Mouse (Mus musculus): ENCODE results near the gene Kcnk7. TPM values are rescaled to one million over a fixed set of nuclear protein-coding genes. Genes with fewer than 3 reads are reported as not detected.

The Kcnk7 gene
- polyA plus RNA-seq, 1 experiment from 2014 or later = not detected

DNA sequence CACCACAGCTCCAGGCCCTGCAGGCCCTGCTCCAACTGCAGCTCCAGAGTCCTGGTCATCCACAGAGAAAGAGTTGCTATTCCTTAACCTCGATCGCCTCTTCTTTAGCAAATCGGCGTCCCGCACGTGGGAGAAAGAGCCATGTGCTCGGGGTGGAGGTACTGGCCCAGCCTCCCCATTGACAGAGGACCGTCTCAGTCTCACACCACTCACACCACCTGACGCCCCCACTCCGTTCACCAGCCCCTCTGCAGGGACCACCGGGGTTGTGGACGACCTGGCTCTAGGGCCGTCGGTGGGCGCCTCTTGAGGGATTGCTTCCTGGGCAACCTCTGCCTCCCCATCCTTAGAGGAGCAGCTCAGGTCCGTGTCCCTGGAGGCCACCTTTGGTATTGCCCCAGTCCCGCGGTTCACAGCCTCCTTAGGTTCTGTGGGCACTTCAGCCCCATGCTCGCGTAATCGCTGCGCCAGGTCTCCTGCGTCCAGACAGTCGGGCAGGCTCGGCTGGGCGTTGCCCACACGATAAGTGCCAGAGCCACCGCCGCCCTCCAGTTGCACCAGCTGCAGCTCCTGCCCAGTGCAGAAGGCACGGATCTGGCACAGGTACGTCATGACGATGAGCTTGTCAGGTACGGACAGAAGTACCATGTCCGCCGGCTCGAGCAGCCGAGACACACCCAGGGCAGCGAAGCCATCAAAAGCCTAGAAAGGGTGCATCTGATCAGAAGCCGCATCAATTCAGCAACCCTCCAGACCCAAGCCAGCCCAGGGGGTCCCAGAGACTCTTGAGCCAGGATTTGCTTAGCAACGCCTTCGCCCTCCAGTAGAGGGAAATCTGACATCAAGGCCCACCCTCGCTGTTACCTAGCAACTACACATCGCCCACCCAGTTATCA lies 11.9 kb downstream of the Kcnk7 start:
- H3K4me2 ChIP-seq (ENCODE audit: low read depth, low read length) = peak overlapping the region; percentile 18; the same call in 1 of the 2 replicates
- ATAC-seq (ENCODE audit: low read depth) = peak; percentile 79
- no peak overlapping the region for H3K4me3 ChIP-seq (ENCODE audit: low read depth, low read length)
- H3K9ac ChIP-seq (replicated peaks; ENCODE audit: low read depth, low read length) = peak overlapping the region; percentile 46
- WGBS = 20% methylated on average over 43 of the region's 43 CpGs
- H3K36me3 ChIP-seq (ENCODE audit: control insufficient read depth, insufficient read depth, low read length) = peaks cover 30% of the 10 kb centered on the region
- no peaks in the 10 kb centered on the region for H3K27me3 ChIP-seq (ENCODE audit: control insufficient read depth, insufficient read depth, low read length)
- no peak overlapping the region for H3K27ac ChIP-seq (ENCODE audit: low read depth, low read length)
- no peaks in the 10 kb centered on the region for H3K9me3 ChIP-seq (ENCODE audit: control insufficient read depth, low read length)
- no peaks in the 10 kb centered on the region for H3K4me1 ChIP-seq (ENCODE audit: control insufficient read depth, insufficient read depth, low read length)

DNA sequence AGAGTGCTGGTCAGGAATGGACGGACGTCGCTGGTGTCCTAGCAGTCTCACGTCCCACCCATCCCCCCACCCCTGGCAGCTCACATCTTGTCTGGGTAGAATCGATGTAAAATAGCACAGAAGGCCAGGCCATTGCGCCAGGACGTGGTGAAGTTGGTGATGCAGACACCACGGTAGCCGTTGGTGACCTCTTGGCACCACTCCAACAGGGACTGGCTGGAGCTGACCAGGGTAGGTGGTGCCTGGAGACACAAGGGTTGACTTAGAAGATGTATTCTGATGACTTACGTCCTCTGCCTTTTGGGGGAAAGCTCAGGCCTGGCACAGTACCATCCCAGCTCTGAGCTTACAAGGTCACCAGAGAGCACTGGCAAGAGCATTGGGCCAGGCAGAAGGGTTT lies 12.8 kb downstream of the Kcnk7 start:
- Histone ChIP-seq H3K27ac (ENCODE audit: low read depth, low read length) (no peak overlapping the region), H3K9ac (replicated peaks; ENCODE audit: low read depth, low read length) (no peak overlapping the region), H3K4me3 (ENCODE audit: low read depth, low read length) (no peak overlapping the region), H3K36me3 (ENCODE audit: control insufficient read depth, insufficient read depth, low read length) (peaks cover 38% of the 10 kb centered on the region), H3K4me2 (ENCODE audit: low read depth, low read length) (no peak overlapping the region), H3K9me3 (ENCODE audit: control insufficient read depth, low read length) (no peaks in the 10 kb centered on the region), H3K27me3 (ENCODE audit: control insufficient read depth, insufficient read depth, low read length) (no peaks in the 10 kb centered on the region), H3K4me1 (ENCODE audit: control insufficient read depth, insufficient read depth, low read length) (no peaks in the 10 kb centered on the region)
- 53% methylated on average over 10 of the region's 10 CpGs for WGBS
- ATAC-seq (ENCODE audit: low read depth) = no peak

DNA sequence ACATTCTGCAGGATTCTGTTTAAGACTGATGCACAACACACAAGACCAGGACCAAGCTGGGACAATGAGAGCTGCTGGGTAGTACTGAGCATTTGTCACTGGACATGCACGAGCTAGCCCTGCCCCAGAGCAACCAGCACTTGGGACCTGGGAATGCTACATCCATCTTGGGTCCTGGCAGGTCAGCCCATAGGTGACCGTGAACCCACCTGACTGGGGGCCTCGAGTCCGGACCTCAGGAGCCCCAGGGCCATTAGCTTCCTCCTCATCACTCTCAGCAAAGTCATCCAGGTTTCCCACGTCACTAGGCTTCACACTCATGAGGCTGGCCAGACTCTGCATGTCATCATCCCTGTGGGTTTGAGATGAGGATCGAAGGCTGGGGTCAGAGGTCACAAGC lies 17.1 kb downstream of the Kcnk7 start:
- 91% methylated on average over 6 of the region's 6 CpGs for WGBS
- peaks cover 31% of the 10 kb centered on the region for H3K36me3 ChIP-seq (ENCODE audit: control insufficient read depth, insufficient read depth, low read length)
- H3K27ac ChIP-seq (ENCODE audit: low read depth, low read length) = no peak overlapping the region

DNA sequence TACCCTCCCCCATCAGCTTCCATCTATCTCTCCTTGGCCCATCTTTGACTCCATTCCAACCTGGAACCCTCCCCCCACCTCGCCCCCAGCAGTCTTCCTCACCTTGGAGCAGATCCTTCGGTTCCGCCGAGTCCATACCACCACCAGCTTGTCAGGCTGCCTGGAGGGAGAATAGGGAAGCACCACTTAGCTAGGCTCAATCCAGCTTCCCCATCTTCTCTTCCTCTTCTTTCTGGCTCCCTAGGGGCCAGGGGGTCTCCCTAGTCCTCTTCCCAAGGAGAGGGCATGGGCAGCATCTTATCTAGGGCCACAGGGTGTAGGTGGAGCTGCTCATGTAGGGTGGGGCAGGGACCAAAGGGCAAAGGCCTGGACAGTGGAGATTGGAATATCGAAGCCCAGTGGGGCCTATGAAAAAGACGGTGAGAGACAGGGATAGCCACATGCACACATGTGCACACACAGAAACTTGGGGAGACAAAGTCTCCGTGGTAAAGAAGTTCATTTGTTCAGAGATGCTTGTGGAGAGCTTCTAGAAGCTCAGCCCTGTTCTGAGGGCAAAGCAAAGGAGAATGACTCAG lies 18.8 kb downstream of the Kcnk7 start:
- WGBS = 89% methylated on average over 7 of the region's 7 CpGs
- no peaks in the 10 kb centered on the region for H3K9me3 ChIP-seq (ENCODE audit: control insufficient read depth, low read length)
- no peak overlapping the region for H3K4me2 ChIP-seq (ENCODE audit: low read depth, low read length)
- H3K4me3 ChIP-seq (ENCODE audit: low read depth, low read length) = no peak overlapping the region
- no peaks in the 10 kb centered on the region for H3K27me3 ChIP-seq (ENCODE audit: control insufficient read depth, insufficient read depth, low read length)
- H3K9ac ChIP-seq (replicated peaks; ENCODE audit: low read depth, low read length) = no peak overlapping the region
- no peak overlapping the region for H3K27ac ChIP-seq (ENCODE audit: low read depth, low read length)
- H3K4me1 ChIP-seq (ENCODE audit: control insufficient read depth, insufficient read depth, low read length) = peaks cover 28% of the 10 kb centered on the region
- no peak for ATAC-seq (ENCODE audit: low read depth)
- H3K36me3 ChIP-seq (ENCODE audit: control insufficient read depth, insufficient read depth, low read length) = peaks cover 31% of the 10 kb centered on the region

More for the DNA sequence above, 17.1 kb downstream of the Kcnk7 start:
- Histone ChIP-seq H3K4me1 (ENCODE audit: control insufficient read depth, insufficient read depth, low read length) (peaks cover 12% of the 10 kb centered on the region), H3K4me3 (ENCODE audit: low read depth, low read length) (no peak overlapping the region), H3K9ac (replicated peaks; ENCODE audit: low read depth, low read length) (no peak overlapping the region), H3K27me3 (ENCODE audit: control insufficient read depth, insufficient read depth, low read length) (no peaks in the 10 kb centered on the region), H3K4me2 (ENCODE audit: low read depth, low read length) (no peak overlapping the region), H3K9me3 (ENCODE audit: control insufficient read depth, low read length) (no peaks in the 10 kb centered on the region)
- no peak for ATAC-seq (ENCODE audit: low read depth)

DNA sequence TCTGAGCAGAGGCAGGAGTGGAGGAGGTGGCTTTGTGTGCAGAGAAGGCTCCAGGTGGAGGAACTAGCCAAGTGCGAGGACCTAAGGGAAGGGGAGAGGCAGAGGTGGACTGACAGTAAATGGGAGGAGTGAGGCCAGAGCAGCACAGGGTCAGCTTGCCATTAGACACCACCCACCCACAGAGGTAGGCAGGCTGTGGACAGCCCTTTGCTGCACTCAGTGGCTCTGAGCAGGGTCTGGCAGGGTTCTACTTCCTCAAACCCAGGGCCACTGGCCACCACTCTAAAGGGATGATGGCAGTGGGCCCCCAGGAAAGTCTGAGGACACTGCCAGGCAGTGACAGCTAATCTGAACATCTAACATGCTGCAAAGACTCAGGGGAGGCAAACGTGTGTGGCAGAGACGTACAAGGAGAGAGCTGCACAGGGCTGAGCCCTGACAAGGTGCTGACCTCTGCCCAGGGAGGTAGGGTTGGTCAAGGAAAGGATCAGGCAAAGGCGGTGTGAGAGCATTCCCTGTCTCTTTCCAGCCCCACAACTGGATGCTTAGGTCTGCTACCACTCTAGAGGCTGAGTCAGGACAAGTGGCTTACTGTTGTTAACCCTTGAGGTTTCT lies 19.9 kb downstream of the Kcnk7 start:
- WGBS = 67% methylated on average over 4 of the region's 4 CpGs
- no peaks in the 10 kb centered on the region for H3K27me3 ChIP-seq (ENCODE audit: control insufficient read depth, insufficient read depth, low read length)
- H3K4me1 ChIP-seq (ENCODE audit: control insufficient read depth, insufficient read depth, low read length) = peaks cover 35% of the 10 kb centered on the region
- no peak overlapping the region for H3K9ac ChIP-seq (replicated peaks; ENCODE audit: low read depth, low read length)
- H3K4me3 ChIP-seq (ENCODE audit: low read depth, low read length) = no peak overlapping the region
- H3K9me3 ChIP-seq (ENCODE audit: control insufficient read depth, low read length) = no peaks in the 10 kb centered on the region
- H3K36me3 ChIP-seq (ENCODE audit: control insufficient read depth, insufficient read depth, low read length) = peaks cover 31% of the 10 kb centered on the region
- no peak overlapping the region for H3K4me2 ChIP-seq (ENCODE audit: low read depth, low read length)
- H3K27ac ChIP-seq (ENCODE audit: low read depth, low read length) = no peak overlapping the region
- no peak for ATAC-seq (ENCODE audit: low read depth)

DNA sequence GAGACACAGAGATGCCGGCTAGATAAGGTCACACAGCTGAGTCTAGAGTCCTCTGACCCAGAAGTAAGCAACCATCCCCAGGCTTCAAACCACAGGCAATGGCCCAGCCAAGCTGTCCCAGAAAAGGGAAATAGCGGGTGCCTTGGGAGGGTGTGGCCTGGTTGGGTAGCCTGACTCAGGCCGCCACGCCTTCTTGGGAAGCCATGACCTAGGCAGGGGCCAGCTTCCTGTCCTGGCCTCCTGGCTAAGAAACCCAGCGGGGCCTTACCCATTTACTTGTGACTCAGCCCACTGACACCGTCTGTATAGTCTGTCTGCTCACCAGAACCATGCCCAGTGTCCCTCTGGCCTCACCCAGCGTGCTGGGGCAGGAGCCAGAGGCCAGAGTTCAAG lies 20.4 kb downstream of the Kcnk7 start:
- no peaks in the 10 kb centered on the region for H3K27me3 ChIP-seq (ENCODE audit: control insufficient read depth, insufficient read depth, low read length)
- no peak for ATAC-seq (ENCODE audit: low read depth)
- no peak overlapping the region for H3K9ac ChIP-seq (replicated peaks; ENCODE audit: low read depth, low read length)
- 0 out of 2 replicates have a peak overlapping the region, but pooled peaks have one; percentile 11 for H3K4me2 ChIP-seq (ENCODE audit: low read depth, low read length)
- no peak overlapping the region for H3K4me3 ChIP-seq (ENCODE audit: low read depth, low read length)
- H3K36me3 ChIP-seq (ENCODE audit: control insufficient read depth, insufficient read depth, low read length) = peaks cover 28% of the 10 kb centered on the region
- peaks cover 36% of the 10 kb centered on the region for H3K4me1 ChIP-seq (ENCODE audit: control insufficient read depth, insufficient read depth, low read length)
- no peaks in the 10 kb centered on the region for H3K9me3 ChIP-seq (ENCODE audit: control insufficient read depth, low read length)
- WGBS = 64% methylated on average over 7 of the region's 7 CpGs
- no peak overlapping the region for H3K27ac ChIP-seq (ENCODE audit: low read depth, low read length)

DNA sequence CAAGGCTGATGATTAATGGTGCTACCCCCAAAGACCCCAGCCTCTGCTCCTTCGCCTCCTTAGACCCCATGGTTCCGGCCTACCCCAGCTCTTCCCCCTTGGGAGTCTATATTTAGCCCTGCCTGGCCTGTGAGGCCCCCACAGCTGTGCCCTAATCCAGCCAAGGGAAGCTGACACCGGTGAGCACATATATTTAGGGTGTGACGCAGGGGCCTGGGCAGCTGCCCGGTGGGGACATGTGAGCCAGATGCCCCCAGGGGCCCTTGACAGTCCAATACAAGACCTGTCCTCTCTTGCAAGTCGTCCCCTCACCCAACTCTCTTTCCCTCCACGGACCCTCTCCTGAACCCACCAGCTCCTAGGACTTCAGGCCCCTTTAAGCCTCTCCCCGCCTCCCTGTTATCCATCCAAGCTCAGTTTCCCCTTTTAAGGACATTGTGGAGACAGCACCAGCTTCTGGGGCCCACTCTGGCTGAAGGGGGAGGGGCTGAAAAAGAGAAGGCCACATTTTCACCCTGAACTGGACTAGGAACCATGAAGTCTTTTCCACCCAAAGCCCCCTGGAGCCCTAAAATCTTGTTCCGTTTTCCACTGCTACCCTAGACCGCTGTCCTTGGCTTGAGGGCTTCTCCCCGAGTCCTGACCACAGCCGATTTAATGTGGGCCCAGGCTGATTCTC lies 21.0 kb downstream of the Kcnk7 start:
- no peak overlapping the region for H3K27ac ChIP-seq (ENCODE audit: low read depth, low read length)

DNA sequence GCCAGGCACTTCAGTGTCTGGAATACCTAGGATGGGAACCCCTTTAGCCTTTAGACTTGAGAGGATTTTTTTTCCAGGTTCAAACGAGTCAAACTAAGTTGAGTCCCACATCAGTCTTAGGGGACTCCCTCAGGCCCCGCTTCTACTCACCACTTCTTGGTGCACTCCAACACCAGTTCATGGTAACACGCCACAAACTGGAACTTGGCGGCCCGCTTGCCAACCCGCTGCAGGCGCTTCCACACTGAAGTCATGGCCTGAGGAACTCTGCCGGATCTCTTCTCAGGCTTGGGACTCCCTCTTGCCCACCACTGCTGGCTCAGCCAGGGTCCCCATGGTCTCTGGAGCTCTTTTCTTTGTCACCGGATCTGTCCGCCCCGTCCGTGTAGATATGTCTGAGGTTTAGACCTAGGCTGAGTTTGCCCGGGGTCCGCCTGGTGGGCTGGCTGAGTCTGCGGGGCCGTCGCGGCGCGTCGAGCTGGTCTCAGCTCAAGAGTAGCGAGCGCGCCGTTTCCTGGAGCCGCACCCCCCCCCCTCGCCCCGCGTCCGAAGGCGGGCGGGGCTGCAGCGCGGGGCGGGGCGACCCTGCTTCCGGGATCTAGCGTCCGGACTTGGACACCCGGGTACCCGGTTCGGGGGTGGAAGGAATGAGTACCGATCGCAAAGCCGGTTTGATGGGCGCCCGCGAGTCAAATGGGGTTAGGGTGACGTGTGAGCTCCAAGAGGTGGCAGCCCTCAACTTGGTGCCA lies 21.8 kb downstream of the Kcnk7 start, which contains the start of gene Ehbp1l1:
Gene Ehbp1l1 (minus strand): TSS at position 551 of the 749 bp plus-strand sequence.
- Histone ChIP-seq H3K9ac (replicated peaks; ENCODE audit: low read depth, low read length) (peak within 1 kb of the TSS; percentile 51), H3K4me2 (ENCODE audit: low read depth, low read length) (peak within 1 kb of the TSS; percentile 99), H3K27ac (ENCODE audit: low read depth, low read length) (no peak within 1 kb of the TSS), H3K4me3 (ENCODE audit: low read depth, low read length) (peak within 1 kb of the TSS; percentile 73), H3K9me3 (ENCODE audit: control insufficient read depth, low read length) (no peaks in the 10 kb centered on the region), H3K27me3 (ENCODE audit: control insufficient read depth, insufficient read depth, low read length) (no peaks in the 10 kb centered on the region), H3K4me1 (ENCODE audit: control insufficient read depth, insufficient read depth, low read length) (peaks cover 48% of the 10 kb centered on the region), H3K36me3 (ENCODE audit: control insufficient read depth, insufficient read depth, low read length) (peaks cover 14% of the 10 kb centered on the region)
- ATAC-seq (ENCODE audit: low read depth) = no peak
- 15% methylated on average over 45 of the region's 49 CpGs for WGBS

More for the DNA sequence above, 21.0 kb downstream of the Kcnk7 start:
- Histone ChIP-seq H3K9ac (replicated peaks; ENCODE audit: low read depth, low read length) (0 out of 2 replicates have a peak overlapping the region, but pooled peaks have one; percentile 3), H3K4me3 (ENCODE audit: low read depth, low read length) (no peak overlapping the region), H3K4me2 (ENCODE audit: low read depth, low read length) (peak overlapping the region; percentile 99), H3K9me3 (ENCODE audit: control insufficient read depth, low read length) (no peaks in the 10 kb centered on the region), H3K36me3 (ENCODE audit: control insufficient read depth, insufficient read depth, low read length) (peaks cover 21% of the 10 kb centered on the region), H3K4me1 (ENCODE audit: control insufficient read depth, insufficient read depth, low read length) (peaks cover 41% of the 10 kb centered on the region), H3K27me3 (ENCODE audit: control insufficient read depth, insufficient read depth, low read length) (no peaks in the 10 kb centered on the region)
- no peak for ATAC-seq (ENCODE audit: low read depth)
- 66% methylated on average over 12 of the region's 12 CpGs for WGBS

All from neural tube, embryonic 14.5 days (tissue).